Mouse (Mus musculus): ENCODE results near the gene Spdye4a.
"Not testable (repeated sequence)": the region's sequence is repeated elsewhere in the genome, so short reads cannot be mapped to it uniquely, and the experiment has no call there.

Gene Spdye4a

DNA sequence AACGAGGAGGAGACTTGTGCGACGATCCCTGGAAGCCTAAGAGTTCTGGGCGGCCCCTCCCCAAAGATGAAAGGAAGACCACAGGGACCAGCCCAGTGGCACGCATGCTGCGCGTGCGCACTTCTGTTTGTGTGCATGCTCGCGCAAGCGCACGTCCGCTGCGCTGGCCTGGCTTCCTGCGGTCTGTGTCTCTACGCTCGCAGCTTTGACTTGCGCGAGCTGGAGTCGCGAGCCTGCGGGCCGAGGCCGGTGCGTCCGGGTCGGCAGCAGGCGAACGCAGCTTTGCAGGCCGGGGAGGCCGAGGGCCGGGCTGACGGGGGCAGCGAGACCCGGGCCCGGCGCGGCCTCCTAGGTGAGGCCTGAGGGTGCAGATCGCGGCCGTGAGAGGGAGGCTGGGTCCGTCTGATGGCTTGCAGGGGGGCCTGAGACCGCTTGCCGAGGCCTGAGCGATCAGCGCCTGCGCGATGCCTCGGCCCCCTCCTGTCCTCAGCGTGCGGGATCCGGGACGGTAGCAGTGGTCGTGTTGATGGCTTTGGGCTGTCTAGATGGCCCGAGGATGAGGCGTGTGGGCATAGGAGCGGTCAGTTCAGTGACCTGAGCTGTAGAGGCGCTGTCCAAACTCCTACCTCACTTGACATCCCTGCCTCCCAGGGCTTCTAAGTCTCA lies 8.5 kb upstream of the Spdye4a start, which contains the start of gene Zfp12:
TSS of gene Zfp12 (plus strand) at position 136 of the 666 bp plus-strand sequence.
- DNase-seq (ENCODE audit: low read depth, low spot score): peak; percentile 98

DNA sequence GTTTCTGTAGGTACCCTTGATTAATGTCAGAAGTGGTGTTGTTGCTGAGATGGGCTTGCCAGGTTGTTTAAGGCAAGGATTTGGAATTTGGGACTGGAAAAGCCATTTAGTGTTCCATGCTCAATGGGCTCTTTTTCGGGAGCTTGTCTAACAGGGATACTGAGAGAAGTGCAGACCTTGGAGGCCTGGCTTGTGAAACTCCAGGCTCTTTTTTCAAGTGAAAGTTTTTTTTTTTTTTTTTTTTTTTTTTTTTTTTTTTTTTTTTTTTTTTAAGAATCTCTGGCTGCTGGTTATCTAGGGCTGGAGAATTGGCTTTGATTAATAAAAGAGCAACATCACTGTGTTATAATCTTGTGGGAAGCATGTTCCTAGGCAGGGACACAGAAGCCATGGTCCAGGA lies 4.4 kb downstream of the Spdye4a start:
- no peak for DNase-seq (ENCODE audit: low read depth, low spot score)

DNA sequence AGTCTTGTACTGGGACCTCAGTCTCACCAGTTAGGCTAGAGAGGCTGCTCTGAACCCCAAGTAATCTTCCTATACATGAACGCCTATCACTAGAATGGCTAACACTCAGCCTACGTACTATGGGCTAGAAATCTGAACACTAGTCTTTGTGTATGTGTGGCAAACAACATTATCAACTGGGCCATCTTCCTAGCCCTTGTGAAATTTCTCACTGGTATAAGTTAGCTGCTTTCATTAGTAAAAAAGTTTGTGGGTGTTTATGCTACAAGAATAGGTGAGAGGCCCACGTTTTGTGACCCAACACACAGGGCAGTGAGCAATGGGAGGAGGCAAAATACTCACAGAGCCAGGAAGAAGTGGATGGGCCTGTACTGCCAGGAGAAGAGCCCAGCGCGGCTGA lies 5.7 kb downstream of the Spdye4a start:
- no peak for DNase-seq (ENCODE audit: low read depth, low spot score)

DNA sequence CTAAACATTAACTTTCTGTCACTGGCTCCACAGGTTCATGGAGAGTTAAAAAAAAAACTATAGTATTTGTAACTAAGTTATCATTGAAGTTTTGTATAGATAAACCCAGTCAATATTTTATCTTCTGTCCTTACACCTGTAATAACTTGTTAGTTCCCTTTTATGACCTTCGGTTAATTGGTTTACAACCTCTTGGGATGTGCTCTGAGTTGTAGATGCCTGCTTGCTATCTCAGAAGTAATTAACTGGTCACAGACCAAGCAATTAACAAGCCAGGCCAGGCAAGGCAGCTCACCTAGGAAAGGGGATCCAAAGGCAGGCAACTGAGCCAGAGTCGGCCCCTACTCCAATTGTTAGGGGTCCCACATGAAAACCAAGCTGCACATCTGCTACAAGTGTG lies 12.9 kb downstream of the Spdye4a start:
- no peak for DNase-seq (ENCODE audit: low read depth, low spot score)

DNA sequence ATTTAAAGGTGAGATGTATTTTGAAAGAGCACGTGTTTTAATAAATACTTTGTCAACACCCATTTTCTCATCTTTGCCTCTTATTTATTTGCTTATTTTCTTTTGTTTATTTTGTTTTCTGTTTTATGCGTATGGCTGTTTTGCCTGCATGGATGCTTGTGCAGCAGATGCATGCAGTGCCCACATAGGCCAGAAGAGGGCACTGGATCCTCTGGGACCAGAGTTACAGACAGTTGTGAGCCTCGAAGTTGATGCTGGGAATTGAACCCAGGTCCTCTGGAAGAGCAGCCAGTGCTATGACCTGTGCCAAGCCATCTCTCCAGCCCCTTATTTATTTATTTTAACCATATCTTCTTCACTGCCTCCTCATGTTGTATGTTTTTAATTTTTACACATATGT lies 21.7 kb downstream of the Spdye4a start:
- DNase-seq (ENCODE audit: low read depth, low spot score): peak; percentile 30

DNA sequence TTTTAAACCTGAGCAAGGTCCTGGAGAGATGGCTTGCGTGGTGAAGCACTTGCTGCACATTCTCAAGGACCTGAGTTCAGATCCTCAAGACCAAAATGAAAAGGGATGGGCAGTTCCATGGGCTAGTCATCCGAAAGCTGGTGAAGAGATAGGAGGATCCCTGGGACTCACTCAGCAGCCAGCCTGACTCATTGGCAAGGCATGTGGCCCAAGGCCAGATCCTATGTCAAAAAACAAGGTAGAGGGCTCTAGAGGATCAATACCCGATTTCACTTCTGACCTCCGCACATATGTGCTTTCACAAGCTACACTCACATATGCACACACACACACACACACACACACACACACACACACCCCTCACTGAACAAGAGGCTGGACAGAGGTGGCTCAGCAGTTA lies 30.2 kb downstream of the Spdye4a start:
- no peak for DNase-seq (ENCODE audit: low read depth, low spot score)

DNA sequence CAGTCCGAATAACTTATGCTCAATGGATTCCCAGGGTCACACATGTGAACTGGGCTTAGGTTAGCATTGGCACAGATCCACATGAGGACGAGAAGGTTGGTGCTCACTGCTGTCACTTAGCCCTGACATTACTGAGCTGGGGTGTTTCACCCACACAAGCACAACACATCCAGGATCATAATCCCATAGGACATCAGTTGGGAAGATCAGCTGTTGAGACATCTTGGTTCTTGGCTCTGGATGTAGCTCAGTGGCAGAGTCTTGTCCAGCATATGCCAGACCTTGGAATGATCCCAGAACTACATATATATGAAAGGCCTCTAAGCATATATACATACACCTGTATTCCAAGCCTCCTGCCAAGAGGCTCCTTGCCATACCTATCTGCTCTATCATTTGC lies 31.5 kb downstream of the Spdye4a start:
- DNase-seq (ENCODE audit: low read depth, low spot score): no peak

DNA sequence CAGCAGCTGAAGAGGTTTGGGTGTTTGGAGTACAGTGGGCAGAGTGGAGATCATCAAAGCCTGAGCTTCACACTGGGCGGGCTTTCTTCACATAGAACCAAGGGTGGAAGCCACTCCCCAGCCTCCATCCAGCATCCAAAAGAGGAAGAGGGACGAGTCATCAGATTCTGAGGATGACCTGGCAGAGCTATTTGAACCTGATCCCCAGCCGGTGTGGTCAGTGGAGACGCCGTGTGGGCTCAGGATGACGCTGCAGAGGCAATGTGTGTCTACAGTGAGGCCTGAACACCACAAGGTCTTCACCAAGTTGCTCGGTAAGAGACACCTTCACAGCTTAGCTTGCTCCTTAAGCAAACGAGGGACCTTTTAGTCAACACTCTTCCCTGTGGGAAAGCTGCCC lies 31.9 kb downstream of the Spdye4a start:
- DNase-seq (ENCODE audit: low read depth, low spot score): not testable (repeated sequence)

DNA sequence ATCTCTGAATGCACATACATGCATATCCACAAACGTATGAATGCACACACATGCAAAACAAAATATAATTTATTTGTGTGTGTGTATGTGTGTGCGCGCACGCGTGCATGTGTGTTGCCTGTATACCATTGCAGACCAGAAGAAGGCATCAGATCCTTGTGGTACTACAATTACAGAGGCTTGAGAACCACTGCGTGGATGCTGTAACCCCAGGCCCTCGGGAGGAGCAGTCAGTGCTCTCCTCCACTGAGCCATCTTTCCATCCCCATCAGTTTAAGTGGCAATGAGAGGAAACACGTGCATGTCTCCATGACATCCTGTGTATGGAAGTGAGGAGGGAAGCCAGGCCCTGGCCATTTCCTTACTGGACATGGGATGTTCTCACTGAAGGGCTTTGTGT lies 33.9 kb downstream of the Spdye4a start:
- DNase-seq (ENCODE audit: low read depth, low spot score): no peak

DNA sequence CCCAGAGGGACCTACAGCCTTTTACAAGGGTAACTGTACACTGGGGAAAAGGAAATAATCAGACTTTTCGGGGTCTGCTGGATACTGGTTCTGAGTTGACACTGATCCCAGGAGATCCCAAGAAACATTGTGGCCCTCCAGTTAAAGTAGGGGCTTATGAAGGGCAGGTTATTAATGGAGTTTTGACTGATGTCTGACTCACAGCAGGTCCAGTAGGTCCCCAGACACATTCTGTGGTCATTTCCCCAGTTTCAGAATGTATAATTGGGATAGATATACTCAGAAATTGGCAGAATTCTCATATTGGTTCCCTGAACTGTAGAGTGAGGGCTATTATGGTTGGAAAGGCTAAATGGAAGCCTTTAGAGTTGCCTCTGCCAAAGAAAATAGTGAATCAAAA lies 38.7 kb downstream of the Spdye4a start:
- DNase-seq (ENCODE audit: low read depth, low spot score): not testable (repeated sequence)

DNA sequence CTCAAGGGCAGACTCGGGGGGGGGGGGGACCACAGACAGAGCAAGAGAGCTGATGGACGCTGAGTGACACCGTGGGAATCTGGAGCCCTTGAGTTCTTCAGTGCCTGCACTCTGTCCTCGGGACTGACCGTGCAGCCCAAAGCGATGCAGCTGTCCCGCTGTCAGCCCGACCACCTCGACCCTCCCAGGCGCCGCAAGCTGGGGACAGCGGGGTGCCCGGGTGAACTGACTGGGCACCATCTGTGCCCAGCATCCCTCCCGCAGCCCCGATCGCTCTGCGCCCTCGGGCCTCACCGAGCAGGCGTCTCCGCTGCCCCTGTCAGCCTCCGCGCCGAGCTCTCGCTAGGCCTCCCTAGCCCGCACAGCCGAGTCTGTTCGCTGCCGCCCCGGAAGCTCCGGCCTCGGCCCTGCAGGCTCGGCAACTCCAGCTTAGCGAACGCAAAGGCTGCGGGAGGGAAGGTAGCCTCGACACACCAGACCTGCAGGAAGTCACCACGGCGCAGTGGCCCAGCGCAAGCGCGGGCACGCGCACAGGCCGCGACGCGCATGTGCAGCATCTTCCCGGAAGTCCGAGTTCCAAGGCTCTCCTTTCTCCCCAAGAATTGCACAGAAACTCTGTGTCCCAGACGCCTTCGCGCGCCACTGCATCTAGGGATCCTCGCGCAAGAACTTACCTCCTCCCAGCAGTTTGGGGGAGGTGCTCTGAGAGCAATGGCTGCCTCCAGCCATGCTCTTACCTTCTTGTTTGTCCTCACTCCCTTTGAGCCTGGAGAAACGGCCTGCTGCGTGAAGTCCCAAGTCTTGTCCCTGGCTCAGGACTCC lies 46.2 kb downstream of the Spdye4a start, which contains the start of the genes Rbak and Spdye4b:
TSS of gene Rbak (minus strand) at position 521 of the 822 bp plus-strand sequence.
TSS of gene Spdye4b (plus strand) at position 763 of the 822 bp plus-strand sequence.
- peak; percentile 99 for DNase-seq (ENCODE audit: low read depth, low spot score)

DNA sequence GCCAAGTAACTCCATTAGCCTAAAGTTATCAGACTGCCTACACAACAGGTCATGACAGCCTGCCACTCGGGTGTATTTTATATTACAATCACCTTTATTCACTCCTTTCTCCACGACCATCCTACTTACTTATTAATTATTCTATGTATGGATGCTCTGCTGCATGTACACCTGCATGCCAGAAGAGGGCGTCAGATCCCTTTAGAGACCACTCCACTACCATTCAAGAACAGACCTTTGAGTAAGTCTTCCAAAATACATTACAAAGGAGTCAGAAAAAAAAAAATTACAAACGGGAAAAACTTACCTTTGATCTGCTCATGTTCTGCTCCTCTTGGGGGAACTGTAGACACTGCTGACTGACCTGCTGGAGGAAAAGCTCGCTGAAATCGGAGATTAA lies 47.5 kb downstream of the Spdye4a start:
- DNase-seq (ENCODE audit: low read depth, low spot score): peak; percentile 66

DNA sequence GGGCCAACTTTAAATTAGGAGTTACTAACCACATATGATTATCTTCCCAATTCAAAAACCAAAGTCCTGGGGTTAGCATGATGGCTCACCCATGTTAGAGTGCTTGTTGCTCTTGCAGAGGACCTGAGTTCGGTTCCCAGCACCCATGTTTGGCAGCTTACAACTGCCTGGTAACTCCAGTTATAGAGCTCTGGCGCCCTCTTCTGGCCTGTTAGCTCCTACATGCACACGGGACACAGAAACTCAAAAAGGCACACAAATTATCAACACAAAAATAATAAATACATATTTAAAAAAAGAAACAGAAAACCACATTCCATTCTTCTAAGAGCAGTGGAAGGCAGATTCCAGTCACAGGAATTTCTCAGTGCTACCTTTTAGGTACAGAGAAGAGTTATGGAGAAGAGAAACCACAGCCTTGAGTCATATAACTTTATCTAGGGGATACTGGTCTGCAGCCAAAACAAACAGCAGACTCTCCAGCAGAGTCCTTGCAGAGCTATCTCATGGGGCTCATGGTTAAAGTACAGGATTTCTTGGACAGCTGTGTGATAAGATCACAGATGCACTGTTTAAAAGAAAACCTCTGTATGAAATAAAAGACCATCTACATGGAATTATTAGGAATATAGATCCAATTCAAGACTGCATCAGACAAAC lies 49.0 kb downstream of the Spdye4a start:
- peak; percentile 47 for DNase-seq (ENCODE audit: low read depth, low spot score)

DNA sequence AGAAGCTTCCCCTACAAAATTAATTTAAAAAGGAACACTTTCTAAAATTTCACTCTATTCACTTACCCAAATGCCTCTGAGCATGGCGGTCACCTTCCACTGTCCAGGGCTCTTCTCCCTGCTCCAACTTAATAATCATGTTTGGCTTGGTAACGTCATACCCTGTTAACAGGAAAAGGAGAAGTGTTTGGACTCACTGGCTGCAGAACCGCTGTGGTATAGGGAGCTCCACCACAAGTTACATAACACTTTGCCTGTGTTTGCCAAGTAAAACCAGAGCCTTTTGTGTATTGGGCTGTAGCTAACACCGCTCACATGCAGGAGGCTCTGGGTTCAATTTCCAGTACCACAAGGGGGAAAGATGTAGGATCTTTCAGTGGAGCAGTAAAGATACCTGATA lies 50.7 kb downstream of the Spdye4a start:
- DNase-seq (ENCODE audit: low read depth, low spot score): no peak

All from R1 (cell line).